Mouse (Mus musculus) hindbrain, embryonic 15.5 days (tissue): Measurements from ENCODE around the gene Khdrbs2. TPM values are rescaled to one million over a fixed set of nuclear protein-coding genes. Genes with fewer than 3 reads are reported as not detected.

ENCODE experiments used
- ATAC-seq: fragments of 200-750 bp; cut with Nextera tagmentation; 2 replicates; pipeline ENCODE4 v1.8.0; 2017; ENCODE audit warnings: low read depth, moderate number of reproducible peaks, moderate TSS enrichment; ENCODE audit not compliant: low FRiP score
- H3K27ac ChIP-seq: fragments of 300-500 bp; sonication (generic); replicated peaks from 2 replicates; pipeline ENCODE4 v1.5.1; 2015; ENCODE audit warnings: mild to moderate bottlenecking, inconsistent platforms
- H3K27me3 ChIP-seq: fragments of 300-500 bp; sonication (generic); 2 replicates; pipeline ENCODE4 v1.6.1; 2015; ENCODE audit warnings: control low read depth, inconsistent platforms
- H3K36me3 ChIP-seq: fragments of 300-500 bp; sonication (generic); 2 replicates; pipeline ENCODE4 v1.6.1; 2015; ENCODE audit warnings: control low read depth, inconsistent platforms
- H3K4me1 ChIP-seq: fragments of 300-500 bp; sonication (generic); replicated peaks from 2 replicates; pipeline ENCODE4 v1.6.1; 2015; ENCODE audit warnings: control low read depth, inconsistent platforms
- H3K4me2 ChIP-seq: fragments of 300-500 bp; sonication (generic); 2 replicates; pipeline ENCODE4 v1.6.1; 2015; ENCODE audit warnings: moderate library complexity, mild to moderate bottlenecking, inconsistent platforms
- H3K4me3 ChIP-seq: fragments of 300-500 bp; sonication (generic); 2 replicates; pipeline ENCODE4 v1.5.1; 2015; ENCODE audit warnings: mild to moderate bottlenecking, inconsistent platforms
- H3K9ac ChIP-seq: fragments of 300-500 bp; sonication (generic); 2 replicates; pipeline ENCODE4 v1.6.1; 2015; ENCODE audit warnings: inconsistent platforms
- H3K9me3 ChIP-seq: fragments of 300-500 bp; sonication (generic); 2 replicates; pipeline ENCODE4 v1.6.1; 2016; ENCODE audit warnings: control low read depth, inconsistent platforms
- WGBS: fragments of 180-500 bp; shearing (Covaris S2); methylation state at CpG from one replicate; pipeline ENCODE4 v1.1.7; 2015; 5-methylcytosine and 5-hydroxymethylcytosine counted together
- polyA plus RNA-seq: library from polyadenylated mRNA; unstranded; fragments of >200 nt; fragmentation: Nextera tagmentation; extraction: Ambion mirVana; gene quantifications from 2 replicates; pipeline ENCODE4 v1.2.1, GENCODE M21; 2015

Gene Khdrbs2
- 44.8 and 51.9 TPM in 2 replicates for polyA plus RNA-seq

GRCm38 (mm10) chr1:32172506-32173239 is at the start of gene Khdrbs2:
Khdrbs2 (plus strand) TSS chr1:32172714.
- H3K9me3 ChIP-seq, result no peaks in the 10 kb centered on the region
- peak within 1 kb of the TSS; percentile 90 for H3K9ac ChIP-seq
- H3K4me3 ChIP-seq, result peak within 1 kb of the TSS; percentile 89
- peak within 1 kb of the TSS; percentile 88 for H3K27ac ChIP-seq
- H3K36me3 ChIP-seq, result no peaks in the 10 kb centered on the region
- WGBS, result under 1% methylated on average over 53 of the region's 53 CpGs
- peak within 1 kb of the TSS; percentile 75 for H3K4me2 ChIP-seq
- ATAC-seq, result peak; percentile 99
- H3K27me3 ChIP-seq, result no peaks in the 10 kb centered on the region
- H3K4me1 ChIP-seq, result peaks cover 5% of the 10 kb centered on the region

- WGBS, result 42% methylated on average over 5 of the region's 5 CpGs
- ATAC-seq, result no peak
These were observed 2.1 kb downstream of the Khdrbs2 start for GRCm38 (mm10) chr1:32174566-32174965.

GRCm38 (mm10) chr1:32199664-32200260 is 27.2 kb downstream of the Khdrbs2 start:
- Histone ChIP-seq H3K9me3 (no peaks in the 10 kb centered on the region), H3K9ac (no peak overlapping the region), H3K27me3 (no peaks in the 10 kb centered on the region), H3K27ac (no peak overlapping the region), H3K4me2 (no peak overlapping the region), H3K36me3 (no peaks in the 10 kb centered on the region), H3K4me1 (no peaks in the 10 kb centered on the region), H3K4me3 (no peak overlapping the region)
- ATAC-seq, result no peak
- 66% methylated on average over 1 of the region's 1 CpGs for WGBS

More at GRCm38 (mm10) chr1:32174566-32174965, 2.1 kb downstream of the Khdrbs2 start:
- Histone ChIP-seq H3K9me3 (no peaks in the 10 kb centered on the region), H3K9ac (peak overlapping the region; percentile 44), H3K4me3 (peak overlapping the region; percentile 89), H3K27ac (peak overlapping the region; percentile 78), H3K4me2 (peak overlapping the region; percentile 75), H3K36me3 (no peaks in the 10 kb centered on the region), H3K27me3 (no peaks in the 10 kb centered on the region), H3K4me1 (peaks cover 5% of the 10 kb centered on the region)

- WGBS, result 86% methylated on average over 5 of the region's 5 CpGs
- no peak for ATAC-seq
- no peaks in the 10 kb centered on the region for H3K9me3 ChIP-seq
These were observed 75.9 kb downstream of the Khdrbs2 start for GRCm38 (mm10) chr1:32248443-32248842.

GRCm38 (mm10) chr1:32249602-32250001 is 77.1 kb downstream of the Khdrbs2 start:
- Histone ChIP-seq H3K4me3 (no peak overlapping the region), H3K9ac (no peak overlapping the region), H3K27ac (no peak overlapping the region), H3K4me1 (no peaks in the 10 kb centered on the region), H3K27me3 (no peaks in the 10 kb centered on the region), H3K36me3 (no peaks in the 10 kb centered on the region), H3K4me2 (no peak overlapping the region), H3K9me3 (no peaks in the 10 kb centered on the region)
- ATAC-seq, result no peak
- WGBS, result 95% methylated on average over 2 of the region's 2 CpGs

More at GRCm38 (mm10) chr1:32248443-32248842, 75.9 kb downstream of the Khdrbs2 start:
- H3K27ac ChIP-seq, result no peak overlapping the region
- H3K27me3 ChIP-seq, result no peaks in the 10 kb centered on the region
- no peak overlapping the region for H3K4me2 ChIP-seq
- no peaks in the 10 kb centered on the region for H3K4me1 ChIP-seq
- no peaks in the 10 kb centered on the region for H3K36me3 ChIP-seq
- no peak overlapping the region for H3K4me3 ChIP-seq
- no peak overlapping the region for H3K9ac ChIP-seq

- no peak overlapping the region for H3K4me3 ChIP-seq
- H3K9ac ChIP-seq, result no peak overlapping the region
- H3K4me1 ChIP-seq, result no peaks in the 10 kb centered on the region
- H3K9me3 ChIP-seq, result no peaks in the 10 kb centered on the region
- H3K4me2 ChIP-seq, result no peak overlapping the region
- no peak overlapping the region for H3K27ac ChIP-seq
- ATAC-seq, result no peak
- no peaks in the 10 kb centered on the region for H3K36me3 ChIP-seq
- H3K27me3 ChIP-seq, result no peaks in the 10 kb centered on the region
- WGBS, result 93% methylated on average over 1 of the region's 1 CpGs
These were observed 77.8 kb downstream of the Khdrbs2 start for GRCm38 (mm10) chr1:32250337-32250736.

- Histone ChIP-seq H3K36me3 (no peaks in the 10 kb centered on the region), H3K9ac (no peak overlapping the region), H3K9me3 (no peaks in the 10 kb centered on the region), H3K4me3 (no peak overlapping the region), H3K4me2 (no peak overlapping the region), H3K27me3 (no peaks in the 10 kb centered on the region), H3K27ac (no peak overlapping the region), H3K4me1 (no peaks in the 10 kb centered on the region)
- WGBS, result 87% methylated on average over 3 of the region's 3 CpGs
- ATAC-seq, result no peak
These were observed 86.4 kb downstream of the Khdrbs2 start for GRCm38 (mm10) chr1:32258942-32259341.

GRCm38 (mm10) chr1:32270519-32270918 is 98.0 kb downstream of the Khdrbs2 start:
- no peak overlapping the region for H3K9ac ChIP-seq
- WGBS, result 76% methylated on average over 3 of the region's 3 CpGs
- no peaks in the 10 kb centered on the region for H3K27me3 ChIP-seq
- no peaks in the 10 kb centered on the region for H3K4me1 ChIP-seq
- H3K9me3 ChIP-seq, result no peaks in the 10 kb centered on the region
- H3K4me3 ChIP-seq, result no peak overlapping the region
- H3K36me3 ChIP-seq, result no peaks in the 10 kb centered on the region
- no peak for ATAC-seq
- no peak overlapping the region for H3K4me2 ChIP-seq
- no peak overlapping the region for H3K27ac ChIP-seq

GRCm38 (mm10) chr1:32294702-32295101 is 122.2 kb downstream of the Khdrbs2 start:
- no peak overlapping the region for H3K27ac ChIP-seq
- no peaks in the 10 kb centered on the region for H3K9me3 ChIP-seq
- H3K36me3 ChIP-seq, result no peaks in the 10 kb centered on the region
- 85% methylated on average over 1 of the region's 1 CpGs for WGBS
- no peak overlapping the region for H3K9ac ChIP-seq
- H3K4me1 ChIP-seq, result no peaks in the 10 kb centered on the region
- H3K4me3 ChIP-seq, result no peak overlapping the region
- H3K4me2 ChIP-seq, result no peak overlapping the region
- no peak for ATAC-seq
- H3K27me3 ChIP-seq, result no peaks in the 10 kb centered on the region

GRCm38 (mm10) chr1:32301391-32301790 is 128.9 kb downstream of the Khdrbs2 start:
- Histone ChIP-seq H3K9ac (no peak overlapping the region), H3K36me3 (no peaks in the 10 kb centered on the region), H3K4me3 (no peak overlapping the region), H3K27me3 (no peaks in the 10 kb centered on the region), H3K9me3 (no peaks in the 10 kb centered on the region), H3K4me1 (no peaks in the 10 kb centered on the region), H3K27ac (no peak overlapping the region), H3K4me2 (no peak overlapping the region)
- 85% methylated on average over 5 of the region's 5 CpGs for WGBS
- ATAC-seq, result no peak

- no peak overlapping the region for H3K9ac ChIP-seq
- H3K9me3 ChIP-seq, result no peaks in the 10 kb centered on the region
- H3K27ac ChIP-seq, result no peak overlapping the region
- H3K4me3 ChIP-seq, result no peak overlapping the region
- no peak for ATAC-seq
- no peaks in the 10 kb centered on the region for H3K4me1 ChIP-seq
- no peak overlapping the region for H3K4me2 ChIP-seq
- WGBS, result 77% methylated on average over 3 of the region's 3 CpGs
- H3K36me3 ChIP-seq, result no peaks in the 10 kb centered on the region
- no peaks in the 10 kb centered on the region for H3K27me3 ChIP-seq
These were observed 136.6 kb downstream of the Khdrbs2 start for GRCm38 (mm10) chr1:32309074-32309473.

- no peak for ATAC-seq
These were observed 137.1 kb downstream of the Khdrbs2 start for GRCm38 (mm10) chr1:32309637-32310036.

More at GRCm38 (mm10) chr1:32309637-32310036, 137.1 kb downstream of the Khdrbs2 start:
- H3K36me3 ChIP-seq, result no peaks in the 10 kb centered on the region
- H3K9me3 ChIP-seq, result no peaks in the 10 kb centered on the region
- no peak overlapping the region for H3K27ac ChIP-seq
- no peak overlapping the region for H3K4me3 ChIP-seq
- no peaks in the 10 kb centered on the region for H3K27me3 ChIP-seq
- no peaks in the 10 kb centered on the region for H3K4me1 ChIP-seq
- no peak overlapping the region for H3K4me2 ChIP-seq
- H3K9ac ChIP-seq, result no peak overlapping the region
